Mouse (Mus musculus) liver, embryonic 11.5 days (tissue): ENCODE data around the gene Rnf225. TPM values are rescaled to one million over a fixed set of nuclear protein-coding genes. Genes with fewer than 3 reads are reported as not detected.

Experiments used
- ATAC-seq: fragments of 200-750 bp; cut with Nextera tagmentation; replicated peaks from 2 replicates; pipeline ENCODE4 v1.8.0; 2017; ENCODE audit warnings: moderate number of reproducible peaks, mild to moderate bottlenecking, moderate TSS enrichment, moderate library complexity; ENCODE audit not compliant: low FRiP score
- DNase-seq: peaks from one replicate; pipeline ENCODE4 v3.0.0-alpha.2; 2017; ENCODE audit warnings: low spot score
- H3K27ac ChIP-seq: fragments of 300-500 bp; sonication (generic); 2 replicates; pipeline ENCODE4 v1.5.1; 2014; ENCODE audit warnings: mild to moderate bottlenecking, low read depth, low read length, control low read depth
- H3K27me3 ChIP-seq: fragments of 300-500 bp; sonication (generic); replicated peaks from 2 replicates; pipeline ENCODE4 v1.6.1; 2014; ENCODE audit warnings: low read length, mixed read lengths; ENCODE audit not compliant: control insufficient read depth, insufficient read depth
- H3K36me3 ChIP-seq: fragments of 300-500 bp; sonication (generic); 2 replicates; pipeline ENCODE4 v1.6.1; 2014; ENCODE audit warnings: mild to moderate bottlenecking, low read length, moderate library complexity, mixed read lengths; ENCODE audit not compliant: control insufficient read depth, insufficient read depth
- H3K4me1 ChIP-seq: fragments of 300-500 bp; sonication (generic); replicated peaks from 2 replicates; pipeline ENCODE4 v1.6.1; 2014; ENCODE audit warnings: low read length, mixed read lengths; ENCODE audit not compliant: control insufficient read depth, insufficient read depth
- H3K4me2 ChIP-seq: fragments of 300-500 bp; sonication (generic); 2 replicates; pipeline ENCODE4 v1.6.1; 2014; ENCODE audit warnings: mild to moderate bottlenecking, control low read depth, moderate library complexity
- H3K4me3 ChIP-seq: fragments of 300-500 bp; sonication (generic); 2 replicates; pipeline ENCODE4 v1.5.1; 2014; ENCODE audit warnings: low read depth, low read length, control low read depth
- H3K9ac ChIP-seq: fragments of 300-500 bp; sonication (generic); 2 replicates; pipeline ENCODE4 v1.6.1; 2014; ENCODE audit warnings: low read depth, low read length, control low read depth
- H3K9me3 ChIP-seq: fragments of 300-500 bp; sonication (generic); 2 replicates; pipeline ENCODE4 v1.6.1; 2016; ENCODE audit warnings: low read length, inconsistent platforms, mixed read lengths; ENCODE audit not compliant: control insufficient read depth
- WGBS: fragments of 180-500 bp; shearing (Covaris S2); extraction: QIAGEN DNeasy Blood & Tissue Kit; methylation state at CpG from one replicate; pipeline ENCODE4 v1.1.7; 2014; 5-methylcytosine and 5-hydroxymethylcytosine counted together
- polyA plus RNA-seq: library from polyadenylated mRNA; unstranded; fragments of >200 nt; fragmentation: Nextera tagmentation; extraction: Ambion mirVana; gene quantifications from 2 replicates; pipeline ENCODE4 v1.2.1, GENCODE M21; 2014

Gene Rnf225
- polyA plus RNA-seq, 1 experiment from 2014 or later: 0.38 TPM

DNA sequence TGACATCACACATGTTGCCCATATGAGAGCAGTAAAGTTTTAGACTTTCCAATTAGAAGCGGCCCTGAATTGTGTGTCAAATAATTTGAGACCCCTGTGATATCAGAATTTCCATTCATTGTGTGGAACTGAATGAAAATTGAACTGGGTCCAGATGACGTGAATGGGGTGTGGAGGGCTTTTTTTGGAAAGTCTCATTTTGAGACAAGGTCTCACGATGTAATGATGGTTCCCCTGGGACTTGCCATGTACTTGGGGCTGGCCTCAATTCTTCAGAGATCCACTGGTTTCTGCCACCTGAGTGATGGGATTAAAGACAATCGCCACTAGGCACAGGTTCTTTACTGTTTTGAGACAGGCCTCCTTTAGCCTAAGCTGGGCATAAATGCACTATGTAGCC is 13.4 kb downstream of the Rnf225 start:
- DNase-seq (no peak), ATAC-seq (no peak)
- Histone ChIP-seq H3K4me2 (no peak overlapping the region), H3K9me3 (no peaks in the 10 kb centered on the region), H3K4me3 (no peak overlapping the region), H3K27me3 (no peaks in the 10 kb centered on the region), H3K27ac (no peak overlapping the region), H3K4me1 (no peaks in the 10 kb centered on the region), H3K36me3 (no peaks in the 10 kb centered on the region), H3K9ac (no peak overlapping the region)
- 82% methylated on average over 4 of the region's 4 CpGs for WGBS

DNA sequence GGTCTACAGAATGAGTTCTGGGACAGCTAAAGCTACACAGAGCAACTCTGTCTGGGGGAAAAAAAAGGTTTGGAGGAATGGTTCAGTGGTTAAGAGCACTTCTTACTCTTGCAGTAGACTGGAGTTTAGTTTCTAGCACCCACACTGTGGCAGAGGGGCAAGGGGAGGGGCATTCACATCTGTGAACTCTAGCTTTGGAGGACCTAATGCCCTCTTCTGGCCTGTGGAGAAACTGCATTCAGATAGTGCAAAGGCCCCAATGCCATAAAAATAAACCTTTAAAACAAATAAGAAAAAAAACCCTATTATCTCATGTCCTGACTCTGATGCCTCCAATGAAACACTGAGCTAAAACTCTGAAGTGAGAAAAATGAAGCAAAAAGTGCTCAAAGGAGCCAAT is 16.3 kb downstream of the Rnf225 start:
- Histone ChIP-seq H3K36me3 (no peaks in the 10 kb centered on the region), H3K4me1 (no peaks in the 10 kb centered on the region; the same call in 1 of the 2 replicates), H3K9ac (no peak overlapping the region), H3K9me3 (no peaks in the 10 kb centered on the region), H3K4me2 (no peak overlapping the region), H3K27me3 (no peaks in the 10 kb centered on the region), H3K4me3 (no peak overlapping the region), H3K27ac (no peak overlapping the region)
- DNase-seq: no peak
- ATAC-seq: peak; percentile 49; the same call in 1 of the 2 replicates

DNA sequence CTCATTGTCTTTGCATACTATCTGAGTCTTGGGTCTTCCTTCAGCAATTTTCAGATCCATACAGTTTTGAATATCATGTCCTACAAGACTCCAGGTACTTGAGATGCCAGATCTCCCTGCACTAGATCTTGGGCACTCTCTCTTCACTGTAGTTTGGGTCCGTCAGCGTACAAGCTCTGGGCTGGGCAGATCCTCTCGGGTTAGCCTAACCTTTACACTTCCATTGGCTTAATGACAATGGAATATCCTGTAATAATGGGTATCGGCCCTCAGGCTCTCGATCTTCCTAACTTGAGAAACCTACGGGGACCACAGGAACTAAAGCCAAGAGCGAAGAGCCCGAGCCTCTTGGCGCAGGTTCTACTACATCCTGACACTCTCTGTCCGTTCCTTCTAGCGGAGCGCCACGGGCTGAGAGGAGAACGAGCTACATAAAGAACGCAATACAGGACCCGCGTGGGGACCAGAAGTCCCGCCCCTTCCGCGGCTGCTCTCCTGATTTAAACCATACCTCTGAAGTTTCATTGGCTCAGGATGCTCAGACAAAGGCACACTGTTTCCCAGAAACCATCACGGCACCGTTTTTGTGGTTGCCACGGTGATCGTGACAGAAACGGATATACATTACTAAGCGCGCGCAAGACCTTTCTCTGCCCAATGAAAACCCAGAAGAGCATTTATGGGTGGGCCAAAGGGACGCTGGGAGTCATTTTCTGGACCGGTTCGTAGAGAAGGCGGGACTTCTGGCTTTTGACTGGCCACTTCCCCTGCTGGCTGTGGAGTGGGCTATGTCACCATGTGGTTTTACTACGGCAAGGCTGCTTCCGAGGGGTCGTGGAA is 22.0 kb downstream of the Rnf225 start:
- no peaks in the 10 kb centered on the region for H3K9me3 ChIP-seq
- ATAC-seq (peak; percentile 96), DNase-seq (peak; percentile 87)
- H3K4me1 ChIP-seq: peaks cover 5% of the 10 kb centered on the region; the same call in 1 of the 2 replicates
- H3K9ac ChIP-seq: peak overlapping the region; percentile 78
- H3K4me3 ChIP-seq: peak overlapping the region; percentile 54
- WGBS: 9% methylated on average over 35 of the region's 35 CpGs
- H3K36me3 ChIP-seq: no peaks in the 10 kb centered on the region
- peak overlapping the region; percentile 76 for H3K27ac ChIP-seq
- no peaks in the 10 kb centered on the region for H3K27me3 ChIP-seq
- H3K4me2 ChIP-seq: peak overlapping the region; percentile 87

DNA sequence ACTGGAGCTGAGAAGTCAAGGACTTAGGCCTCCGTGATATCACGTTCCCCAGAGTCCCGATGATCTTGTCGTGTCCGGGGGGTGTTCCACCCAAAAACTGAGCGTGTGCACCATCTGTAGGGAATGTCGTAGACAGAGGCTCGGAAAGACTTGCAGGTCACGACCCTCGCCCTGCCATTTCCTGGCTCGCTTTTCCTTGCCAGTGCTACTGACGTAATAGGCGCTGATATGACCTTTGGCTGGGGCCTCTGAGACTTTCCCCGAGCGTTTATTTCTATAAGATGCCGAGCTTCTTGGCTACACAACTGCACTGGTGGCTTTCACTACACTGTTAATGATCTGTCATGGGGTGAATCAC is 22.6 kb downstream of the Rnf225 start:
- DNase-seq: no peak
- WGBS: 6% methylated on average over 16 of the region's 16 CpGs
- Histone ChIP-seq H3K4me3 (peak overlapping the region; percentile 54), H3K27ac (peak overlapping the region; percentile 72), H3K36me3 (no peaks in the 10 kb centered on the region), H3K27me3 (no peaks in the 10 kb centered on the region), H3K9ac (peak overlapping the region; percentile 78), H3K4me2 (peak overlapping the region; percentile 87), H3K9me3 (no peaks in the 10 kb centered on the region), H3K4me1 (peaks cover 5% of the 10 kb centered on the region; the same call in 1 of the 2 replicates)
- ATAC-seq: peak; percentile 59

DNA sequence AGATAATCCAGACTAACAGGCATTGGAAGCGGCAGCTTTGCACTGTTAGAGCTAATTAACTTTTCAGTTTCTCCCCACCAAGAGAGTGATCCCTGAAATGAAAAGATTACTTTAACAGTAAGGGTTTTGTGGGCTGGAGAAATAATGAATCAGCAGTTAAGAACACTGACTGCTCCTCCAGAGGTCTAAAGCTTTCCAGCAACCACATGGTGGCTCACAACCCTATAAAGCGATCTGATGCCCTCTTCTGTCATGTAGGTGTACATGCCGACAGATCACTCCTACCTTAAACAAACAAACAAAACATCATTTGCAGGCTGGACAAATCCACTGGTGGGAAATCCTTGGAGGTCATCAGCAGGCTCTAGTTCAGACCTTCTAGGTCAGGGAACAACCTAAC is 27.7 kb downstream of the Rnf225 start:
- peak; percentile 62 for ATAC-seq
- Histone ChIP-seq H3K9ac (0 out of 2 replicates have a peak overlapping the region, but pooled peaks have one; percentile 31), H3K27ac (peak overlapping the region; percentile 29; the same call in 1 of the 2 replicates), H3K9me3 (no peaks in the 10 kb centered on the region), H3K4me2 (no peak overlapping the region), H3K4me1 (0 out of 2 replicates have a peak, but pooled peaks cover 5% of the 10 kb centered on the region), H3K4me3 (no peak overlapping the region), H3K27me3 (no peaks in the 10 kb centered on the region), H3K36me3 (no peaks in the 10 kb centered on the region)
- WGBS: 40% methylated on average over 3 of the region's 3 CpGs
- no peak for DNase-seq

DNA sequence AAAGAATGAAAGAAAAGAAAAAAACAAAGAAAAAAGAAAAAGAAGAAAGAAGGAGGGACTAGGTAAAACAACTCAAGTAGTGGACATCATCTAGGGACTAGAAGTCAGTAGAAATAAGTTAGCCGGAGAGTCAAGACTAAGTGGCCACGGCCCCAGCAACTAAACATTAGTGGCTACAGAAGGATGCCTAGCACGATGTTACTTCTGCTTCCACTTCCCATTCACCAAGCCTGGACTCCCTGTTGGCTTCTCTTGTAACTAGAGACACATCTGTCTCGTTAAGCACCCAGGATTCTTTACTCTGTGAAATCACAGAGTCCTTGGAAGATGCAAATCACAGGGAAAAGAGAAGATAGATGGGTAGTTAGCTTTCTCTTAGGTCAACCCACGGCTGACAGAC is 30.3 kb downstream of the Rnf225 start:
- no peaks in the 10 kb centered on the region for H3K36me3 ChIP-seq
- no peak overlapping the region for H3K4me3 ChIP-seq
- H3K27me3 ChIP-seq: no peaks in the 10 kb centered on the region
- no peak overlapping the region for H3K27ac ChIP-seq
- DNase-seq: no peak
- 68% methylated on average over 5 of the region's 5 CpGs for whole genome bisulfite sequencing
- no peaks in the 10 kb centered on the region for H3K9me3 ChIP-seq
- no peak overlapping the region for H3K4me2 ChIP-seq
- no peak for ATAC-seq
- peaks cover 3% of the 10 kb centered on the region; the same call in 1 of the 2 replicates for H3K4me1 ChIP-seq
- H3K9ac ChIP-seq: no peak overlapping the region

DNA sequence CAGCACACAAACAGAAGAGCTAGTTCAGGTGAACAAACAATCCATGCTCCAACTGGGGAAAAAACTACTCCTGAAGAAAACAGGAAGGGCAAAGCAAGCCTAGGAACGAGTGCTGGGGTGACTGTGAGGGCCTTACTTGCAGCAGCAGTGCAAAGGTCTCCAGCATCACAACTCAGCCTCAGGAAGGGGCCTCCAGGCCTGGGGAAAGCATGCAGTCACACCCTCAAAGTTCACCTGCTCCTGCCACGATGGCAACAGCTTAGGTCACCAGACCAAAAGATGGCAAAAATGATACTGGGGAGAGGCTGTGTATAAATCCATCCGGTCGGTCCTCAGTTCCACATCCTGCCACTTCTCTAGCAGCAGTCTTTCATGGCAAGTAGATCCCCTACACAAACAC is 31.7 kb downstream of the Rnf225 start:
- no peak overlapping the region for H3K4me2 ChIP-seq
- DNase-seq: no peak
- H3K4me1 ChIP-seq: peaks cover 3% of the 10 kb centered on the region; the same call in 1 of the 2 replicates
- H3K9ac ChIP-seq: no peak overlapping the region; the same call in 1 of the 2 replicates
- H3K4me3 ChIP-seq: no peak overlapping the region
- no peak for ATAC-seq
- no peaks in the 10 kb centered on the region for H3K27me3 ChIP-seq
- WGBS: 74% methylated on average over 4 of the region's 4 CpGs
- H3K36me3 ChIP-seq: no peaks in the 10 kb centered on the region
- no peak overlapping the region for H3K27ac ChIP-seq
- no peaks in the 10 kb centered on the region for H3K9me3 ChIP-seq

DNA sequence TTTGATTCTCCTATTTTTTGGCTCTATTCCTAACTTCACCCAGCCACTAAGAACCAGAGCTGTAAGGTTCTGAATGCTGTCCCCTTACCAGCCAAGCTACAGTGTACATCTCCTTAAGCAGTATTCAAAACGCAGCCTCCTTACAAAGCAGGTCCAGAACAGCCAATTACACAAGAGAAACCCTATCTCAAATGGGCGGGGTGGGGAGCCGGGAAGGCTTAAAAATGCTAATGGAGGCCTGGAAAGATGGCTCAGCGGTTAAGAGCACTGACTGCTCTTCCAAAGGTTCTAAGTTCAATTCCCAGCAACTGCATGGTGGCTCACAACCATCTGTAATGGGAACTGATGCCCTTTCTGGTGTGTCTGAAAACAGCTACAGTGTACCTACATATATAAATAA is 32.5 kb downstream of the Rnf225 start:
- no peaks in the 10 kb centered on the region for H3K36me3 ChIP-seq
- DNase-seq (no peak), ATAC-seq (no peak)
- H3K27ac ChIP-seq: no peak overlapping the region
- no peaks in the 10 kb centered on the region for H3K27me3 ChIP-seq
- no peak overlapping the region for H3K4me3 ChIP-seq
- WGBS: 34% methylated on average over 4 of the region's 4 CpGs
- peaks cover 4% of the 10 kb centered on the region for H3K4me1 ChIP-seq
- no peak overlapping the region for H3K4me2 ChIP-seq
- H3K9me3 ChIP-seq: no peaks in the 10 kb centered on the region
- no peak overlapping the region for H3K9ac ChIP-seq
